Mouse (Mus musculus): ENCODE results near the gene Hydin.

GRCm38 (mm10) chr8:110276259-110276560, 9.4 kb downstream of the Hydin start:
- TF ChIP-seq TCF12 (IDR thresholded peaks at IDR 0.05; ENCODE audit: low read depth, low read length) (no peak), CTCF (conservative IDR thresholded peaks at IDR 0.05 in 1 of 2, IDR thresholded peaks at IDR 0.05 in 1 of 2; ENCODE audit: low read depth in 2 of 2, low read length in 2 of 2) (no peak), USF1 (IDR thresholded peaks at IDR 0.05; ENCODE audit: low read depth, low read length) (no peak), ELF1 (IDR thresholded peaks at IDR 0.05; ENCODE audit: low read depth, low read length) (no peak), BHLHE40 (IDR thresholded peaks at IDR 0.05; ENCODE audit: low read depth, low read length) (no peak), MYC (IDR thresholded peaks at IDR 0.05; ENCODE audit: low read depth, low read length) (no peak), POLR2A (IDR thresholded peaks at IDR 0.05; ENCODE audit: low read depth, low read length) (no peak)

Data from CH12.LX (cell line).